Mouse (Mus musculus) erythroblast, embryonic 14.5 days (primary cell): ENCODE results near the gene Vwa5b1.

ENCODE experiments used
- GATA1 ChIP-seq: IDR thresholded peaks from 2 replicates; pipeline ENCODE4 v1.6.1; 2012; ENCODE audit warnings: low read length, inconsistent platforms, mixed read lengths
- TAL1 ChIP-seq: IDR thresholded peaks from 3 replicates; pipeline ENCODE4 v1.6.1; 2012; ENCODE audit warnings: low read length, inconsistent platforms, mixed read lengths

GRCm38 (mm10) chr4:138553116-138553515 lies 82.6 kb downstream of the Vwa5b1 start:
- TF ChIP-seq TAL1 (no peak), GATA1 (no peak)
